Mouse (Mus musculus): ENCODE measurements around the gene Mesp1.

- TF ChIP-seq CTCF (IDR thresholded peaks at IDR 0.05; ENCODE audit: low read depth) (no peak), EP300 (IDR thresholded peaks at IDR 0.05; ENCODE audit: low read depth) (no peak)
Observed at GRCm38 (mm10) chr7:79782516-79782855, 11.1 kb downstream of the Mesp1 start.
